Mouse (Mus musculus): ENCODE data around the gene Tut4.

Gene Tut4

DNA sequence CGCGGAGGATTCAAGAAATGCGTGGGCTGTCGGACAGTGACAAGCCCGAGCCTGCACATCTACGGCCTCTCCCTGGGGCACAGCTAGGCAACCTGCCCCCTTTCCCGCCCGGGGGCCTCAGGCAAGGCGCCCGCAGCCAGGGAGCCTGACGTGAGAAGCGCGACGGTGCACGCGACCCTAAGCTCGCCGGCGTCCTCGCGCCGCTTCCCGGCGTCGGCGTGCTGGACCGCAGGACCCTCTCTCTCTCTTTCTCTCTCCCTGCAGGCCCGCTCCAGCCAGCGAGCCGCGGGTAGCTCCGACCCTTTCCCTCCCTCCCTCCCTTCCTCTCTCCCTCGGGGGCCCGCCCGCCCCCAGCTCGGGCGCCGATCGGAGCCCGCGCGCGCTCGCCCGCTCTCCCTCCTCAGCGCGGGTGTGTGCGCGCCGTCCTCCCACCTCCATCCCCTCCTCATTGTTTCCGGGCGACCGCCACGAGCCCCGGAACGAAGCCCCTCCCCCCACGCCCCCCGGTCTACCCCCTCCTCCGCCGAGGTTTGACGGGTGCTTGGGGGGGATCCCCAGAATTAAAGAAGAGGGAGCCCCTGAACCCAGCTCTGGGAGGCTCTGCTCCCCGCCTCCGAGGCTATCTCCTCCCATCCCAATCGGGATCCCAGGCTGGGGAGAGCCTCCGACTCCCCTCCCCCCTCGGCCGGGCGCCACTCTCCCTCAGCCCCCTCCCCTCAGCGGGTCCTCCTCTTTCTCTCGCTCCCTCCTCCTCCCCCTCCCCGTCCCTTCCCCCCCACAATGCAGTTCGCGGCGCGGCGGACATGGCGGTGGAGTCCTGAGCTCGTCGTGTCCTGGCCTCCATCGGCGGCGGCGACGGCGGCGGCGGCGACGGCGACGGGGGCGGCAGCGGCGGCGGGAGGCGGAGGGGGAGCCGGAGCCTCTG, at the start of gene Tut4:
Tut4 (plus strand) TSS at position 196 of the 925 bp plus-strand sequence.
- DNase-seq (ENCODE audit: low spot score in 2 of 2), result peak; percentile 94

DNA sequence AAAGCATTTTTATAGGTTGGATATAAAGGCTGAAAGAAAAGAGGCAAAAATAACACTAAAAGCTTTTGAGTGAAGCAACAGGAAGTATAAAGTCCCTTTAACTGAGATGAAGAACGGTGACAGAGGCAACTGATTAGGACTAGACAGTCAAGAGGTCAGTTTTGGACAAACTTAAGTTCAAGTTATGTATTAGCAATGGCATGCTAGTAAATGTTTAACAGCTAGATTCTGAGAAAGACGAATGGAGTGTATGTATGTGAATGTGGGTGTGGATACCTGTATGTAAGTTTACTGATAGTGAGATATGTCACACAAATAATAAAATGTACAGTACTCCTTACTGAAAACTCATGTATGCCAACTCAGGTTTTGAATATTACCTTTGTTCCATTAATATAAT, 34.6 kb upstream of the Tut4 start:
- DNase-seq (ENCODE audit: low spot score in 2 of 2), result no peak

DNA sequence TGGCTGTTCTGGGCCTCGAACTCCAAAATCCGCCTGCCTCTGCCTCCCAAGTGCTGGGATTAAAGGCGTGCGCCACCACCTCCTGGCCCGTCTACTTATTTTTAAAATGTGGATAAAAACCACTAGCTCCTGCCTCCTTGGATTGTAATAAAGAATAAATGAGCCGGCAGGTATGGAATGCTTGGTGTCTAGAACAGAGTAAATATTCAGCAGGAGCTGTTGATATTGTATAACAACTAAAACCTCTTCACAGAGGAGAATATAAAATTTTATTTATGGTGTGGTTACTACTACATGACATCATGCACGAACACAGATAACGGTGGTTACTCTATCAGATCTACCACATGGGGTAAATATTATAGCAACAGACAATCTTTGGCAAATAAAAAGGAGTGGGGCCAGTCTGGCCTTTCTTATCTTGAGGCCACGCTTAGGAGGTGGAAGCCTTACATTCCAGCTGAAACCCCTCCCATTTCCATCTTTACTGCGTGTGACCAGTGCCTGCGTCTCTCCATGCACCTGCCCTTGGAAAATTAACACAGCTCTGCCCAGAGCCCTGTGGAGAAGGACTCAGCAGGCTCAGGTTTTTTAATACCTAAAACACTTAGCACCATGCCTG, 31.4 kb upstream of the Tut4 start:
- DNase-seq (ENCODE audit: low spot score in 2 of 2), result no peak

DNA sequence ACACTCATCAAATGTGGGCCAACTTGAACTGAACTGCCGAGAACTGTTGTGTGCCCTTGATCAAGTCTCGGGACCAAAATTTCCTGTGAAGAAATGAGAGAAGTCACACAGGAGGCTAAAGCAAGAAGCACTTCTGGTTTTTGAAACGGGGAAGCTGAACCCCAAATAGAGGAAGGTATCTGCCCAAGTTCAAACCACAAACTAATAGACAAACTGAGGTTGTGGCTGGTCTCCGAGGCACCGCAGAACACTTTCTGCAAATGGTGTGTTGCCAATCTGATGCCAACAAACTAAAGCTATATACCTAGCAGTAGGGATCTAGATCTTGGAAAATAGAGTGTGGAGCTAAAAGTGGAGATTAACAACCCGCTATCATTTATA, 30.9 kb upstream of the Tut4 start:
- no peak for DNase-seq (ENCODE audit: low spot score in 2 of 2)

DNA sequence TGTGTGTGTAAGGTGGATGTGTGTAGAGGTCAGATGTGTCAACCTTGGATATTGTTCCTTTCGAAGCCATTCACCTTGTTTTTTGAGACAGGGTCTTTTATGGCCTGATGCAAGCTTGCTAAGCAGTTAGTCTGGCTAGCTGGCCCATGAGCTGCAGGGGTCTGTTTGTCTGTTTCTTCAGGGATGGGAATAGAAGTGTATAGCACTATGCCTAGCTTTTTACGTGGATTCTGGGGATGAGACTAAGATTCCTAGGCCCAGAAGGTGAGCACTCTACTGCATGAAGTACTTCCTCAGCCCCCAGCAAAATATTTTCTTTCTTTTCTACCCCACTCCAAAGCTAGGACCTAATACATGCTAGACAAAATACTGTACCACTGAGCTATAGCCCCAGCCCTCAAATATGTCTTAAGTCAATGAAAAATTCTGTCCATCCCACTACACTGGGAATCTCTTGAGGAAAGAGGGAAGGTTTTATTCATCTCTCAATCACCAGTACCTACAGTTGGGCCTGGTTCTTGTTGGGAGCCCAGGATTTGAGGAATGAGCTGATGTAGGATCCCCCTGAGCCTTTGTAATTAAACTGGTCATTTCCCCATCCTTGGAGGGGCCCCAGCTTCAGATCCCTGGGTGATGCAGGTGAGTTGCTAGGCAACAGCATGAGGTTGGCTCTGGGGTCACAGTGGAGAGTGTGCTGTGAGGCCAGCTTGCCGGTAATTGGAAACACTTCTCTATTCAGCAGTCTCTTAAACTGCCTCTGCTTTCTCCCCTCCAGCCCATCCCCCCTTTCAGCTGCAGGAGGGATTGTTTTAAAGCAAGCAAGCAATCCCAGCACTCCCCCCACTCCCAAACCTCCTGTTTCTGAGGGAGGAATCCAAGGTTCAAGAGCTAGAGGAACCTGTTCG, 28.3 kb upstream of the Tut4 start:
- DNase-seq (ENCODE audit: low spot score in 2 of 2), result peak; percentile 28 to 29

DNA sequence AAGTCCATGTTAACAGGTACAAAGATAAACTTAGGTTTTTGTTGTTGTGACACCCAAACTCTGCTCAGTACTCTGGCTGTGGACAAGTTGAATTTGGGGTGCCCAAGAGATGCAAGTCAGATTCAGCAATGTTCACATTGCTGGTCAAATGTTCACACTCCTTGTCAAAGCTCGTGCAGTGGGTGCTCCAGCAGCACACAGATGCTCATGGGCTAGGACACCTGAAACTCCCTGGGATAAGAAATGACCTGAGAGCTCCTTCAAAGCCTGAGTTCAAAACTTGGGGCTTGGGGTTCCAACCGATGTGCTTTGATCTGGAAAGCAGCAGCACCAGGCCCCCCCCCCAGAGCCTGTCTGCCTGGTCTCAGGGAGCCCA, 27.7 kb upstream of the Tut4 start:
- DNase-seq (ENCODE audit: low spot score in 2 of 2), result no peak

DNA sequence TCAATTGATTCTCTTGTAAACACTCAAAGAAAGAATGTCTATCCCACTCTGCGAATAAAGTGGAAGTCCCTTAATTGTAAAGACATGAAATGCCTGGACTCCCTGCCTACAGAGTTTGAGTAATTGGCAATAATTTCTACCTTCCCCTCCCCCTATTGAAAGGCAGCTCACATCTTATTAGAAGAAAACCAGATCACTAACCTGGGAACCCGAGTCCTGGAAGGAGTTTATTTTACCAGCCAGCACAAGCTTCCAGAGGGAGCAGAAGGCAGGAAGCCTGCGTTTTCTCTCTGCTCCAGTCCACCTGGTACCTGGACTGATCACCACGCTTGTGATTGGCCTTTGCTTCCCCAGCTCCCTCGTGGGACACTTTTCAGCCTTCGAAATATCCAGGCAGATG, 25.9 kb upstream of the Tut4 start:
- no peak for DNase-seq (ENCODE audit: low spot score in 2 of 2)

DNA sequence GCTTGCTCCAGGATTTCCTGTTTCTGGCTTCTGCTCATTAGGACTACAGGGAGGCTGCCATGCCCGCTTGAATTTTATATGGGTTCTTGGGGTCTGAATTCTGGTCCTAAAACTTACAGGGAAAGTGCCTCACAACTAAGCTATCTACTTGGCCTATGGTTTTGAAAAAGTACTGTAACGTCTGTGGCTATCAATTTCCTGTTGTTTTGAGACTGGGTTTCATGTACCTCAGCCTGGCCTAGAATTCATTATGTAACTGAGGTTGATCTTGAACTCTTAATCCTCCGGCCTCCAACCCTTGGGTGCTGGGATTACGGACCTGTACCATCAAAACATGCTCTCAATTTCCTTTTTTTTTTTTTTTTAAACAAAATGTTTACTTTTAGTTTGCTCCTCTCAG, 25.0 kb upstream of the Tut4 start:
- DNase-seq (ENCODE audit: low spot score in 2 of 2), result no peak

DNA sequence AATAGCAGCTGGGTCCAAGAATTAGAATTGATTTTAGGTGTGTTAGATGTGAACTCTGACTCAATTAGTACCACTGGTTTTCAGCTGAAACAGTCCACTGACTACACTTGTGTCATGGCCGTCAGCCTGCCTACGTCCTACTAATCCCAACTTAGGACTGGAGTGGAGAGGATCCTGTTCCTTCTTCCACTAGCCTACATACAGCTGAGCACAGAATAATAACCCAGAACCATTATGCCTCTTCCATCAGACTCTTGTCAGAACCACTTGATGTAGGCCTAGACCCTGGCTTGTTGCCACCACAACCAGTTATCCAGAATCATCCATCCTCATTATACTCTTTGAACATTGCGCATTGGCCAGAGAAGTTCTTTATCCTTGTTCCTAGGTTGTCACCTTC, 24.4 kb upstream of the Tut4 start:
- no peak for DNase-seq (ENCODE audit: low spot score in 2 of 2)

DNA sequence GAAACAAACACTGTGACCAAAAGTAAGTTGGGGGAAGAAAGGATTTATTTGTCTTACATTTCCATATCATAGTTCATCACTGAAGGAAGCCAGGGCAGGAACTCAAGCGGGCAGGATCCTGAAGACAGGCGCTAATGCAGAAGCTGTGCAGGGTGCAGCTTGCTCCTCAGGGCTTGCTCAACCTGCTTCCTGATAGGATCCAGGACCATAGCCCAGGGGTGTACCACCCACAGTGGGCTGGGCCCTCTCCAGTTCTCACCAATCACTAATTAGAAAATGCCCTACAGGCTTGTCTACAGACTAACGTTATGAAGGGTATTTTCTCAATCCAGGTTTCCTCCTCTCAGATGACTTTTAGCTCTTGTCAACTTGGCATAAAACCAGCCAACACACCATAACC, 23.6 kb upstream of the Tut4 start:
- DNase-seq (ENCODE audit: low spot score in 2 of 2), result no peak

DNA sequence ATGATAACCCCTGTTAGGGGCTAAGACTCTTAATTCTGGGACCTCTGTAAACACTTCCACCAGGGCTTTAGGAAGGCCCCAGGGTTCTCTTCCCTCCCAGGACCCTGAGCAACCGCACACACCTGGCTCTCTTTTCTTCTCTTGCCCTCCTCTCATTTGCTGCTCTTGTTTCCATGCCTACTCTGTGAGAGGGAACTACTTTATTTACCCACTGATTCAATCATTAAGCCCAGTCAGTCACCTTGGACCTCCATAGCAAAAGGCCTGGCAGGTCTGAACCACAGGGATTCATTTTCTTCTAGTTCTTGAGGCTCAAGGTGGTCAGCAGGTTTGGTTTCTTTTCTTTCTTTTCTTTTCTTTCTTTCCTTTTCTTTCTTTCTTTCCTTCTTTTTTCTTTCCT, 23.0 kb upstream of the Tut4 start:
- no peak for DNase-seq (ENCODE audit: low spot score in 2 of 2)

DNA sequence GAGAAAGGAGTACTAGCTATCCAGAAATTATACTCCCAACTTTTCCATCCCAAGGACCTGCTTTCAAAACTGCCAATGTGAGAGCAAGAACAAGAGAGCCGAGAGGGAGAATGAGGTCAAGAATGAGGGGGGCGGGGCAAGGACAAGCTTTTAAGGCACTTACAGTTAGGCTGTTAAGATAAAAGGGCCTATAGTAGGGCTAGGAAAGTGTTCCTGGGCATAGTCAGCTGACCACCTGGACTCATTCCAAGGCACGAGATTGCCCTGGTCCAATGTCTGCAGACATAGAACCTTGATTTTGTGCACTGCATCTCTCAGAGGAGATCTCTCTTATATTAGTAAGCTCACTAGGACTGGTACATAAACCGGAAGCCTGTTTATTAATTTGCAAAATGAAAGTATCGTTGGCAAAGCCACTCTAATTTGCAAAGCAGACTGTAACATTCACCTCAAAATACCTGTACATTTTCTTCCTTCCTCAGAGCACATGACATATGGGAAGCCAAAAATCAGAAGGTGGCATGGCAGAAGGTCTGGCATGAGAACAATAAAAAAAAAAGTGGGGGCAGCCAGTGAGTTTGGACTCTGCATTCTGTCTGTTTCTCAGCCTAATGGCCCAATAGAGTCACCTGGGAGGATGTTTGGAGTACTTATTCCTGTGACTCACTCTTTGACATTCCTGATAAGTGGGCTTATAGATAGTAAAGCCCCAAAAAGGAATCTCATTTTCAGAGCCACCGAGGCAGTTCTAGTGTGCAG, 21.0 kb upstream of the Tut4 start:
- no peak for DNase-seq (ENCODE audit: low spot score in 2 of 2)

DNA sequence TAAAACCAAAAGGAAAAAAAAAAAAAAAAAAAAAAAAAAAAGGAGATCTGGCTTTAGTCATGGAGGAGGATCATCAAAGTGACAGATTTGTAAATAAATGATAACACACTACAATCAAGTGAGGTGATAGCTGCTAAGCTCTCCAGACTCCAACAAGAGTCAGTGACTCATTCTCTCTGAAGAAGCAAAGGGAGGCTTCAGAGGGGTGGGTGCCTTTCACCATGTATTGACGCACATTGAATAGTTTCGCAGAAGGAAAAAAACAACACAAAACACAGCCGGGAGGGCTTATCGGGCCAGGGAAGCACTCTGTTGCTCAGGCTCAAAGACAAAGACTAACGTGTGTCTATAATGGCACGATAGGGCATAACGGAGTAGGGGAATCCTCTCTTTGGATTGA, 11.1 kb upstream of the Tut4 start:
- DNase-seq (ENCODE audit: low spot score in 2 of 2), result no peak

DNA sequence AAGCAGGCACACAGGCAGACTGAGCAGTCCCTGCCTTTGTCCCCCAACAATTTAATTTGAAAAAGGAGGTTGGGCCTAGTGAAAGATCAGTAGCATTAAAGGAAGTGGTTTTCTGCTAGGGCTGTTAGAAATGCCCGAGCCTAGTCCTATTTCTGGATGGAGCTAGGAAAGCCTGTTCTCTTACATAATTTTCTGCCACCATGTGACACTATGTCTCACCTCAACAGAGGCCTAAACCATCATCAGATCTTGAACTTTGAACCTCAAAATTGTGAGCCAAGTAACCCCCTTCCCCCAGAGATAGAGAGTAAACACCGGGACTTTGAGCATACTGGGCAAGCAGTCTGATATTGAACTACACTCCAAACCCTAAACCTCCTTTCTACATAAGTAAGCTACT, 3.2 kb upstream of the Tut4 start:
- no peak for DNase-seq (ENCODE audit: low spot score in 2 of 2)

DNA sequence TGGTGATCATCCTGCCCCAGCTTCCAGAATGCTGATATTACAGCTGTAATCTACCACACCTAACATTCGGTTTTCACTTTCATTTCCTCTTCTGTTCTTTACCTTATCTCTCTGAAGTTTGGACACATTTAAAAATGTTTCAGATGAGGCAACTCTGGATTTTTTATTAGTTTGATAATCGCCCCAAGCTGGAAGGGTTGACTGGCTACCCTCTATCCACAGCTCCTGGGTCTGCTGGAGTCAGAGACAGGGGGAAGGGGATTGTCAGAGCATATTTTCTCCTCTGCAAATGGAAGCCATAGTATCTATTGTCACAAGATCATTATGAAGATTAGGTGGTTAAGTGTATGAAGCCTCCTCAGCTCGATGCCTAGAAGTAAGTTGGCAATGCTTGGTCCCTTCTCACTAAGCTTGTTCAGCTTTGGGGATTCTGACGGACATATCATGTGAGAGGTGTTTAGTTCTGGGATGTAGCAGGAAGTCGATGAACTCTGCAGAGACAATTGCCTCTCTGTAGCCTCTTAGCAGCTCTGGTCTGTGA, 955 bp upstream of the Tut4 start:
- DNase-seq (ENCODE audit: low spot score in 2 of 2), result no peak

DNA sequence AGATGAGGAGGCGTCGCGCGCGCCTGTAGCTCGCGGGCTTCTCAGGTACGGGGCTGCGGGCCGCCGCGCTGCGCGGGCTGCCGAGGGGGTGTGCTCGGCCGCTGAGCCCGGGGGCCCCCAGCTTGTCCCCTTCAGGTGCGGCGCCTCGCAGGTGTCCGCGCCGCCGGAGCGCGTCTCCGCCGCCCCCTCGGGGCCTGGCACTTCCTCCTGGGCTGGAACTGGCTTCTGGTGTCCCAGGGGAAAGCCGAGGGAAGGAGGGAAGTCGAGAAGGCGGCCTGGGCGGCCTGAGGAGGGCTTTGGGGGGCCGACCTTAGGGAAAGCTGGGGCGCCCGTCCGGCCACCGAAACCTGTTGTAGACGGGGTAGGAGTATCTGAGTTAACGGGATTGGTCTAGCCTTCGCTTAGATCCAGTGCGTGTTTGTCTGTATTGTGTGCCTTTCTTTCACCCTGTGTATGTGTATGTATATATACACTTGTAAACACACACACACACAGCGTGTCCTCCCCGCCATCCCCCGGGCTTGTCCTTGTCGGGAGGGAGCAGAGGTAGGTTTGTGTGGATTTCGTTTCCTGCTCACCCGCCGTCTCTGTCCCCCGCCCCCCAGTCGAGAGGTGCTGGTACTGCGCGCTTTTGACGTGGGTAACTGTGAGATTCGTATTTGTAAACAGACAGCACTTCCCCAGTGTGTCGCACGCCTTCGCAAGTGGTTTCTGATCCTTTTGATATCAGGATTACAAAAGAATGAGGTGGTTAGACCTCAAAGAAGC, 1.1 kb downstream of the Tut4 start:
- peak; percentile 65 to 69 for DNase-seq (ENCODE audit: low spot score in 2 of 2)

DNA sequence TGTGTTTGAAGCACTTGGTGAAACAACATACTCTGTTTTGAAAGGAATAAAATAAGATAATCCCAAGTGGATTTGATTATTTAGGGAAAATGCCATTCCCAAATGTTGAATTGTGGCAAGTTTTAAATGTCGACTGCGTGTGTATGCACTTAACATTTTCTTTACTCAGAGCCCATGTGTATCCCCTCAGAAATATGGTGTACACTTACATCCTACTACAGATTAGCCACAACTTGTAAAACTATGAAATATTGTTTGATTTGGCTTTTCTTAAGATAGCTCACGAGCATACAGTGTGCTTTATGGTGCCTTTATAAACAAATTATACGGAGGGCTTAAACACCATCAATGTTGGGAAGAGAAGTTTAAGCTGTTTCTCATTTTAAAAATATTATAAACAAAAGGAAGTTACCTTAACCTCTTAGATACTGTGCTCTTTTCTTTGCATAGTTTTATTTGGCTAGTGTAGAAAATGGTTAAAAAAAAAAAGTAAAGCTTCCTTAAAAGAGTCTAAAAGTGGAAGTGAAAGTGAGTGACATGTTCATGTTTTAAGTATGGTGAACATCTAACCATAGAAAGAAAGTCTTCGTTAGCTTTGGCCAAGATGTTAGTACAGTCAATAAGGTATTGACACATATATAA, 2.2 kb downstream of the Tut4 start:
- DNase-seq (ENCODE audit: low spot score in 2 of 2), result no peak

DNA sequence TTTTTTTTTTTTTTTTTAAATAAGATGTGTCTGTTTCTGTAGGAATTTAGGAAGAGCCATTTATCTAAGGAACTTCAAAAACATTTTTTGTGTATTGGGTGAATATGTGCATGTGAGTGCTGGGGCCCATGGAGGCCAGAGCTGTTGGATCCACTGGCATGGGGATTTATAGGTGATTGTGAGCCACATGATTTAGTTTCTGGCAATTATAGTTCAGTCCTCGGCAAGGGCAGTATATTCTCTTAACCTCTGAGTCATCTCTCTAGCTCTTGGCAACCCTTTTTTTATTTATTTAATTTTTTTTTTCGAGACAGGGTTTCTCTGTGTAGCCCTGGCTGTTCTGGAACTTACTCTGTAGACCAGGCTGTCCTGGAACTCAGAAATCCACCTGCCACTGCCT, 14.4 kb downstream of the Tut4 start:
- peak in 1 of 2 experiments; percentile 7 for DNase-seq (ENCODE audit: low spot score in 2 of 2)

DNA sequence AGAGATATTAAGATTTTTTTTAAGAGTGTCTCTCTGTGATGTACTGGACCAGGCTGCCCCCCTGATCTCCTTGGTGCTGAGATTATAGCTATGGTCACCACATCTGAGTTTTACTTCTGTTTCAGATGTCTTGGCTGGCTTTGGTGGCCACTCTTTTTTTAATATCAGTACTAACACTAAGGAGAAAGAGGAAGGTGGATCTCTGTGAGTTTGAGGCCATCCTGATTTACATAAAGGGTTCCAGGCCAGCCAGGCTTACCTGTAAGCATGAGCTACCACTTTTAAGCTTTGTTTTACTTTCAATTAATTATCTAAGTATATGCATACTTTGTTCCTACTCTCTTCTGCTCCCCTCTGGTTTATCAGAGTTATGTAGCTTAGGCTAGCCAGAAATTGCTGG, 23.6 kb downstream of the Tut4 start:
- DNase-seq (ENCODE audit: low spot score in 2 of 2), result no peak

DNA sequence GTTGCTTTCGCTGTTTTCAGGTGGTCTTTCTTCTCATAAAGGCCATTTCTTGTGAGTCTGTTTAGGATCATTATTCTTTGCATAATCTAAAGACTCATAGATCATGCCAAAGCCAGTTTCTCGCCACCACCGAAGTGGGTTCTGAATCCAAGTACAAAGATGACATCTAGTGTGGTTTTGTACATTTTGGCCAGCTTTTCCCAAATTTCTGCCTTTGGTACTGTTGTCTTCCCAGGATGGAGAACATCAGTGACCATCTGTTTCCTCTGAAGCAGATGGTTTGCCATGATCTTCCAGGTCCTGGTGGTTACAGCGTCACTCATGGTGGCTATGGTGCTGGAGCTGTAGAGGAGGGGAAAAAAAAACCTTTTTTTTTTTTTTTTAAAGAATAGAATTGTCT, 25.0 kb downstream of the Tut4 start:
- no peak for DNase-seq (ENCODE audit: low spot score in 2 of 2)

Data from right cerebral cortex, postnatal 10 days (tissue).